Mouse (Mus musculus) midbrain, embryonic 11.5 days (tissue): ENCODE measurements around the gene 9030025P20Rik. TPM values are rescaled to one million over a fixed set of nuclear protein-coding genes. Genes with fewer than 3 reads are reported as not detected.
A peak's percentile ranks its signal among the peaks of the same experiment; 100 is the strongest.
"Not testable (repeated sequence)": the region's sequence is repeated elsewhere in the genome, so short reads cannot be mapped to it uniquely, and the experiment has no call there.

Experiments used
- ATAC-seq: fragments of 200-750 bp; cut with Nextera tagmentation; 2 replicates; pipeline ENCODE4 v1.8.0; 2017; ENCODE audit warnings: moderate TSS enrichment, moderate library complexity; ENCODE audit not compliant: low FRiP score
- DNase-seq: peaks from one replicate; pipeline ENCODE4 v3.0.0; 2015; ENCODE audit warnings: low spot score; ENCODE audit errors: missing footprints
- H3K27ac ChIP-seq: fragments of 300-500 bp; sonication (generic); 2 replicates; pipeline ENCODE4 v1.5.1; 2014; ENCODE audit warnings: low read depth, low read length
- H3K27me3 ChIP-seq: fragments of 300-500 bp; sonication (generic); 2 replicates; pipeline ENCODE4 v1.6.1; 2014; ENCODE audit warnings: mild to moderate bottlenecking, low read length, moderate library complexity, mixed read lengths; ENCODE audit not compliant: control insufficient read depth, insufficient read depth
- H3K36me3 ChIP-seq: fragments of 300-500 bp; sonication (generic); 2 replicates; pipeline ENCODE4 v1.6.1; 2014; ENCODE audit warnings: mild to moderate bottlenecking, low read length, moderate library complexity, mixed read lengths; ENCODE audit not compliant: control insufficient read depth, insufficient read depth
- H3K4me1 ChIP-seq: fragments of 300-500 bp; sonication (generic); 2 replicates; pipeline ENCODE4 v1.6.1; 2014; ENCODE audit warnings: low read length; ENCODE audit not compliant: control insufficient read depth, insufficient read depth
- H3K4me2 ChIP-seq: fragments of 300-500 bp; sonication (generic); 2 replicates; pipeline ENCODE4 v1.6.1; 2014; ENCODE audit warnings: mild to moderate bottlenecking, moderate library complexity
- H3K4me3 ChIP-seq: fragments of 300-500 bp; sonication (generic); 2 replicates; pipeline ENCODE4 v1.5.1; 2014; ENCODE audit warnings: low read depth, low read length
- H3K9ac ChIP-seq: fragments of 300-500 bp; sonication (generic); 2 replicates; pipeline ENCODE4 v1.6.1; 2014; ENCODE audit warnings: low read length
- H3K9me3 ChIP-seq: fragments of 300-500 bp; sonication (generic); 2 replicates; pipeline ENCODE4 v1.6.1; 2016; ENCODE audit warnings: low read length; ENCODE audit not compliant: control insufficient read depth
- WGBS: fragments of 180-500 bp; shearing (Covaris S2); extraction: QIAGEN DNeasy Blood & Tissue Kit; methylation state at CpG from one replicate; pipeline ENCODE4 v1.1.7; 2014; 5-methylcytosine and 5-hydroxymethylcytosine counted together
- polyA plus RNA-seq: library from polyadenylated mRNA; unstranded; fragments of >200 nt; fragmentation: Nextera tagmentation; extraction: Ambion mirVana; gene quantifications from 2 replicates; pipeline ENCODE4 v1.2.1, GENCODE M21; 2014

The 9030025P20Rik gene
- polyA plus RNA-seq: 10.1 and 12.5 TPM in 2 replicates

DNA sequence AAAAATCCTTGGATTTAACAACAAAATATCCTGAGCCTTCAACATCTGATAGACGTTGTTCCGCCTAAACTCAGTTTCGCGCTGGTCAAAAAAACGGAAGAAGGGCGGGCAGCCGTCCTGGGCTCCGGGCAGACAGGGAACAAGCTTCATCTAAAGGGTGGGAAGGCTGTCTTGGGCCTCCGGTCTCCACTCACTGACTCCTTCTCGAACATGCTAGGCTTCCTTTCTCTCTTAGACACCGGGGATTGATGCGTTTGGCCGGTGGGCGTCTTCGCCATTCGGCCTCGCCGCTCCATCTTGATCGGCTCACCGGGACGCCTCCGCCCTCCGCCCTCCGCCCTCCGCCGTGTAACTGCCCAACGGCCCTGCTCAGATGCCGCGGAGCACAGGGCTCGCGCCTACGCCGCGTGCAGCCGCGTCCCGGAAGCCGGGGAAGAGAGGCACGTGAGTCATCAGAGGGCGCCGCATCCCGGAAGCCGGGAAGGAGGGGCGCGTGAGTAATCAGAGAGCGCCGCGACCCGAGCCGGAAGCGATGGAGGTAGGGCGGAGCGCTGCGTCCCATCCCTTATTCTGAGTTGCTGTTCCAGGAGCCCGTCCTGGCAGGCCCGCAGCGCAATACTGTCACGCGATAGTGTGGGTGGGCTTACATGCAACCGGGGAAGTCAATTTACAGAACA is at the start of gene 9030025P20Rik, which contains the start of gene Gm3417:
TSS of gene 9030025P20Rik (plus strand) at position 107 of the 677 bp plus-strand sequence.
TSS of gene Gm3417 (minus strand) at position 429 of the 677 bp plus-strand sequence.
- H3K4me3 ChIP-seq, H3K9ac ChIP-seq: not testable (repeated sequence)

DNA sequence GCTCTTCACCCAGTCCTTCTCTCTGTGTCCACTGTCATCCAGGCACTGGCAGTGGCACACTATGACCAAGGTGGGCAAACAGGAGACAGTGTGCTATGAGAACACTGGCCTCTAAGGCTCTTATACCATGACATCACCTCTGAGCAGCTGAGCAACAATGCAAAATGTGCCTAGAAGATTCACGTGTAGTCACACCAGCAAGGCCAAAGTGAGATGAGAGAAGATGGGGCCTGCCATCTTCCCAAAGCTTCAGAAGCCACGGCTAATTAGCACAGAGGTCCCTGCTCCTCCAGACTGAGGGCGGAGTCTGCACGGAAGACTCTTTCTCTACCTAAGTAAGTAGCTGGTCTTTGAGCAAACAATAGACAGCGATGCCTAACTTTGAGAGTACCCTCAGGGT is 49.6 kb upstream of the 9030025P20Rik start:
- ATAC-seq: no peak
- Histone ChIP-seq H3K27me3 (no peaks in the 10 kb centered on the region), H3K4me3 (no peak overlapping the region), H3K36me3 (no peaks in the 10 kb centered on the region), H3K27ac (no peak overlapping the region), H3K4me1 (no peaks in the 10 kb centered on the region), H3K9ac (no peak overlapping the region), H3K4me2 (no peak overlapping the region), H3K9me3 (no peaks in the 10 kb centered on the region)
- no peak for DNase-seq
- 73% methylated on average over 5 of the region's 5 CpGs for WGBS

More for the DNA sequence above, at the start of gene 9030025P20Rik, which contains the start of gene Gm3417:
- H3K4me2 ChIP-seq, H3K27me3 ChIP-seq, H3K36me3 ChIP-seq, H3K4me1 ChIP-seq, H3K27ac ChIP-seq, DNase-seq, H3K9me3 ChIP-seq: not testable (repeated sequence)
- peak; percentile 97 for ATAC-seq
- no CpG with 5 or more reads among the region's 60 CpGs for WGBS

DNA sequence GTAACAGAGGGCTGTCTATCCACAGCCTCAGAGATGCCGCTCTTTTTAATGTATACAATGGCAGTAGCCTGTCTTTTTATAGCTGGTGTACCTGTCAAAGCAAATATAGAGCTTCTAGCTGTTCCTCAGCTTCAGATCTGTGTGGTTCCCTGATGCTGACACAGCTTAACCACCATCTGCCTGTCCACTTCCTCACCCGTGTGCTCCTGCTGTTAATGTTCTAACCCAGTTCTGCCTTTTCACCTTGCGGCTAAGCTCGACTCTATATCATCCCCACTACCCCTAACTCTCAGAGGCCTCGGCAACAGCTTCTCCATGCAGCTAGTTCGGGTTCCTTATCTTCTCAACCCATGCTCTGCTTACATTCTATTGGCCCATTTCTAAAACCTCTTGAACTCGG is 47.6 kb upstream of the 9030025P20Rik start:
- ATAC-seq: no peak
- Histone ChIP-seq H3K9me3 (no peaks in the 10 kb centered on the region), H3K4me1 (no peaks in the 10 kb centered on the region), H3K27ac (no peak overlapping the region), H3K4me3 (no peak overlapping the region), H3K36me3 (no peaks in the 10 kb centered on the region), H3K27me3 (no peaks in the 10 kb centered on the region), H3K9ac (no peak overlapping the region), H3K4me2 (no peak overlapping the region)
- 86% methylated on average over 7 of the region's 7 CpGs for WGBS
- DNase-seq: no peak

DNA sequence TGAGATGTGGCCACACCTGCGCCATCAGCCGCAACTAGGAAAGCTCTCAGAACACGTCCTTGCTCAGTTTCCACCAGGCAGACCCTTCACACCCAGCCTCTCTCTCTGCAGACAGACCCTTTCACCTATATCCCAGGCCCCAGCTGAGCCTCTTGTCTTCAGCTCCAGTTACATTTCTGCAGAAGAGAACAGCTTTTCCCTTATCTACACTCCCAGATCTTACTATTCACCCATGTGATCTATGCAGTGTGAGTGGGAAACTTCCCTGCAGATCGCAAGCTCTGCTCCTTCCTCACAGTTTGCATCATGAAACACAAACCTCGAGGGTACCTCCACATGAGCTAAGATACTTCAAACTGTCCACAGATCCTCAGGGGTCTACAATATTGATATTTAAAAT is 46.8 kb upstream of the 9030025P20Rik start:
- DNase-seq (no peak), ATAC-seq (no peak)
- Histone ChIP-seq H3K4me1 (no peaks in the 10 kb centered on the region), H3K4me2 (no peak overlapping the region), H3K27me3 (no peaks in the 10 kb centered on the region), H3K4me3 (no peak overlapping the region), H3K36me3 (no peaks in the 10 kb centered on the region), H3K27ac (no peak overlapping the region), H3K9me3 (no peaks in the 10 kb centered on the region), H3K9ac (no peak overlapping the region)
- whole genome bisulfite sequencing: 86% methylated on average over 5 of the region's 5 CpGs

DNA sequence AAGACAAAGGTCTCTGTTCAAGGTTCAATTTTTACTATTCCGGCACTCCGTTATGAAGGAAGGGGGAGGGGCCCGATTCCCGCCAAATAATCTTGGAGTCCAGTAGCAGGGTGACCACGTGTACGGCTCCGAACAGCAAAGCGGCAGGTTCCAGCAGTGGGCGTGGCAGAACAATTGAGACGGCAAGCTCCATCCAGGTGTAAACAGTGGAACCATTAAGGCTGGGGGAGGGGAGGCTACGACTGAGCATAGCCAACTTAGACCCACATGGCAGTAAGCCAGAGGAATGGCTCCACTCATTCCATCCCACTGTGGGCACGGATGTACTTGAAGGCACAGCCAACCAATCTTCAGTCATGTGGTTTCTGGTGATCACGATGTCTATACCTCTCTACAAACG is 43.0 kb upstream of the 9030025P20Rik start:
- not testable (repeated sequence) for H3K4me3 ChIP-seq, H3K27me3 ChIP-seq, H3K9ac ChIP-seq, H3K4me1 ChIP-seq, DNase-seq, H3K36me3 ChIP-seq, H3K9me3 ChIP-seq, ATAC-seq, H3K4me2 ChIP-seq, H3K27ac ChIP-seq
- 90% methylated on average over 12 of the region's 14 CpGs for WGBS

DNA sequence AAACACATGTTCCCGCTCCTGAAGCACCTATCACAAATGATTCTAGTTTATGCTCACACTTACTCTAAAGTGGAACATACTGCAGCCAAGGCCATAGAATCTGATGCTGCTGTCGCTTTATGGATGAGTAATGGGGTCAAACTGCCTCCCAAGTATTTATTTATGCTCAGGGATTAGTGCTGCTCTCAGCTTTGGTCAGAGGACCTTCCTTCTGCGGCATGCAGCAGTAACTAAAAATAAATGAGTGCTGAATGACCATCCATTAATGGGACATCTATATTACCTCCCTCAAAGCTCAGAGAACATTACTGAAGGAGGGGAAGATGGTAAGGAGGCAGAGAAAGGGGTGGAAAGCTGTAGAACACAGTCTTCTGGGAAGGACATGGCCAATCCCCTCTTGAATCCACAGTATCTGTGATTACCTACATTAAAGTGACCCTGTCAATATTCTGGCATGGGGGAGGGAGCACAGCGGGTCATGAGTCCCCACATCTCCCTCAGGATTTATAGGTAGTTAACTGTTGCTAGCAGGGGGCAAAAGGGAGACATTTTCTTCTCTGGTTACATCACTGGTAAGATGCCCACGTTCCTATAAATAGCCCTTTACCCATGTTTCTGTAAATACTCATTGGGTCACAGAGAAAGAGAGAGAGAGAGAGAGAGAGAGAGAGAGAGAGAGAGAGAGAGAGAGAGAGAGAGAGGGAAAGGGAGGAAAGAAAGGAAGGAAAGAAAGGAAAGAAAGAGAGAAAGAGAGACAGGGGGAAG is 42.2 kb upstream of the 9030025P20Rik start:
- no peak for ATAC-seq
- WGBS: 72% methylated on average over 5 of the region's 5 CpGs
- H3K36me3 ChIP-seq: no peaks in the 10 kb centered on the region

DNA sequence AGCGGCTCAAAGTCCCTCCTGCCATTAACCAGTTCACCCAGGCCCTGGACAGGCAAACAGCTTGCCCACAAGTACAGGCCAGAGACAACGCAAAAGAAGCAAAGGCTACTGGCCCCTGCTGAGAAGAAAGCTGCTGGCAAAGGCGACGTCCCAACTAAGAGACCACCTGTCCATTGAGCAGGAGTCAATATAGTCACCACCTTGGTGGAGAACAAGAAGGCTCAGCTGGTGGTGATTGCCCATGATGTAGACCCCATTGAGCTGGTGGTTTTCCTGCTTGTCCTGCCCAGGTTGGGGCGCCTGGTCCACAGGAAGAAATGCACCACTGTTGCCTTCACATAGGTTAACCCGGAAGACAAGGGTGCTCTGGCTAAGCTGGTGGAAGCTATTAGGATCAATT is 36.1 kb upstream of the 9030025P20Rik start:
- not testable (repeated sequence) for H3K27ac ChIP-seq, H3K36me3 ChIP-seq, DNase-seq, H3K27me3 ChIP-seq, ATAC-seq, H3K4me1 ChIP-seq, H3K9me3 ChIP-seq
- WGBS: 66% methylated on average over 6 of the region's 6 CpGs
- H3K4me2 ChIP-seq: peak overlapping the region; percentile 92
- peak overlapping the region; percentile 79; the same call in 1 of the 2 replicates for H3K4me3 ChIP-seq
- peak overlapping the region; percentile 86; the same call in 1 of the 2 replicates for H3K9ac ChIP-seq

More for the DNA sequence above, 42.2 kb upstream of the 9030025P20Rik start:
- no peaks in the 10 kb centered on the region for H3K9me3 ChIP-seq
- no peak overlapping the region for H3K27ac ChIP-seq
- H3K27me3 ChIP-seq: no peaks in the 10 kb centered on the region
- DNase-seq: no peak
- no peak overlapping the region for H3K9ac ChIP-seq
- no peak overlapping the region for H3K4me2 ChIP-seq
- H3K4me3 ChIP-seq: no peak overlapping the region
- H3K4me1 ChIP-seq: no peaks in the 10 kb centered on the region

DNA sequence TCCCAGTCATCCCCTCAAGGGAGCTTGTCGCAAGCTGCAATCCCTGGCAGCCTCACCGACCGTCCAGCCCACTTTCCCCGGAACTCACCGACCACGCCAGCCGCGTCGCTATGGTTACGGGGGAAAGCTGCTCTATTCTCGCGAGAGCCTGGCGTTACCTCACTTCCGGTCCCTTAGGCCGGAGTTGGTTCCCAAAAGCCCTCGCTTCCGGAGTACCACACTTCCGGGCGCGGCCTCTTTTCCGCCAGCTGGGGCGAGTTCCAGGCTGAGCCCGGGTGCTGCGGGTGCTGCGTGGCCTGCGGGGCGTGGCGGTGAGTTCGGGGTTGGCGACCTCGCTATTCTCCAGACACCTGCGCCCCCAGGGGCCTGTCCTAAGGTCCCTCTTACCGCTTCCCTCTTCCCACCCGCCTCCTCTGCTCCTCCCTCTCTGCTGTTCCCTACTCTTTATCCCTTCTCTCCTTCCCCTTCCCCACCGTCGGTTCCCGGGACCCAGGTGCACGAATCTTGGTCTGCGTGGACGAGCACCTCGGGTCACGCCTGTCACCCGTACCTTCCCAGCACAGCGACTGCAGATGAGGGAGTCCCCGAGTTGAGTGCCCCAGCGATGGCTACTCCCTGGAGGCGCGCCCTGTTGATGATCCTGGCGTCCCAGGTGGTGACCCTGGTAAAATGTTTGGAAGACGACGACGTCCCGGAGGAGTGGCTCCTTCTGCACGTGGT is 35.1 kb upstream of the 9030025P20Rik start, which contains the start of the genes Wdr27 and 1600012H06Rik:
TSS of gene Wdr27 (minus strand) at position 150 of the 720 bp plus-strand sequence.
TSS of gene 1600012H06Rik (plus strand) at position 176 of the 720 bp plus-strand sequence.
- Histone ChIP-seq H3K27me3 (no peaks in the 10 kb centered on the region), H3K9ac (peak within 1 kb of the TSS; percentile 86), H3K36me3 (no peaks in the 10 kb centered on the region), H3K4me2 (peak within 1 kb of the TSS; percentile 92), H3K4me3 (peak within 1 kb of the TSS; percentile 79), H3K9me3 (no peaks in the 10 kb centered on the region), H3K4me1 (peaks cover 9% of the 10 kb centered on the region), H3K27ac (peak within 1 kb of the TSS; percentile 10; the same call in 1 of the 2 replicates)
- under 1% methylated on average over 52 of the region's 54 CpGs for WGBS
- peak; percentile 99 for ATAC-seq
- DNase-seq: peak; percentile 100
